Mouse (Mus musculus): ENCODE results near the gene Tssk6. TPM values are rescaled to one million over a fixed set of nuclear protein-coding genes. Genes with fewer than 3 reads are reported as not detected.

Tssk6 gene
- total and polyA plus RNA-seq, 2 experiments from 2014 or later = 4.6 TPM; not detected in 1

DNA sequence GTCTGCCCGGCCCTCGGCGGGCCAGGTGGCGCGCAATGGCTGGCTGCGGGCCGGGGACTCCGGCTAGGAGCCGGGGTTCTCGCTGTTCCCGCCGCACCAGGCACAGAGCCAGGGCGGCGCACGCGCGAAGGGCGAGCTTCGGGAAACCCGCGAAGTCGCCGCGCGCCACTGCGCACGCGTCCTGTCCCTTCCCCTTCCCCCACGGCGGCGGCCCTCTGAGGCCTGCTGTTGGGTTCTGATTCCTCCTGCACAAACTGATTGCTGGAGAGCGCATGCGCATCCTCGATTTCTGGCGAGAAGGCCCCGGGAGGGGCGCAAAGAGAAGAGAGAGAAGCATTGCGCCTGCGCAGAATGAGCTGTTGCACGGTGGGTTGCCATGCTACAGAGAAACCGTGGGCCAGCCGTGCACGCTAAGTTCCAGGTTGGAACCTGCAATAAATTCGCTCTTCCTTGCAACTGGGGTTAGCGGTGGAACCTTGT, 1.1 kb downstream of the Tssk6 start:
- Histone ChIP-seq H3K4me1 (ENCODE audit: insufficient read depth, low read length) (peaks cover 18% of the 10 kb centered on the region; the same call in 1 of the 2 replicates), H3K36me3 (ENCODE audit: insufficient read depth, low read length) (no peaks in the 10 kb centered on the region), H3K27me3 (ENCODE audit: insufficient read depth, low read length) (no peaks in the 10 kb centered on the region), H3K9me3 (ENCODE audit: low read length) (no peaks in the 10 kb centered on the region), H3K4me3 (ENCODE audit: low read depth, low read length) (peak overlapping the region; percentile 72), H3K4me2 (ENCODE audit: low read depth, low read length, poor library complexity, severe bottlenecking) (peak overlapping the region; percentile 97), H3K27ac (ENCODE audit: low read depth, low read length) (peak overlapping the region; percentile 90), H3K9ac (replicated peaks; ENCODE audit: low read length, poor library complexity, severe bottlenecking) (peak overlapping the region; percentile 77)
- no peak for TF ChIP-seq CTCF (IDR thresholded peaks at IDR 0.05)
- DNase-seq (ENCODE audit: low spot score) (peak; percentile 100), ATAC-seq (ENCODE audit: low FRiP score) (peak; percentile 90)
- WGBS = 0% methylated on average over 45 of the region's 45 CpGs

DNA sequence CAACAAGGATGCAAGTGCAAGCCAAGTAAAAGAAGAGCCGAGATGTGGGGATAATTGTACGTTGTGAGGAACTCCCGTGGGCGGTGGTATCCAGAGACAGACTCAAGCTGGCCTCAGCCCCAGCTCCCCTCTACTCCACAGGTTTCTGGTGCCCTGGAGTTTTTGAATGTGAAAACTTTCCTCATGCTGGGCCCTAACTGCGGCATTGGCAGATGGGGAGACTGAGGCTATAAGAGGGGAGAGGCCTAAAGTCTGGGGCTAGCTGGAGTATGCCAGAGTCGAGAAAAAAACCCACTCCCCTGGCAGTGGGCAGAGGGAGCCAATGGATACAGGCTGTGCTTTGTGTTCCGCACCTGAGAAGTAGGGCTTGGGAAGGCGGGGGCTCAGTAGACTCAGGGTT, 2.1 kb downstream of the Tssk6 start:
- Histone ChIP-seq H3K36me3 (ENCODE audit: insufficient read depth, low read length) (0 out of 2 replicates have a peak, but pooled peaks cover 4% of the 10 kb centered on the region), H3K27me3 (ENCODE audit: insufficient read depth, low read length) (no peaks in the 10 kb centered on the region), H3K4me2 (ENCODE audit: low read depth, low read length, poor library complexity, severe bottlenecking) (peak overlapping the region; percentile 97), H3K4me3 (ENCODE audit: low read depth, low read length) (no peak overlapping the region), H3K9ac (replicated peaks; ENCODE audit: low read length, poor library complexity, severe bottlenecking) (no peak overlapping the region), H3K9me3 (ENCODE audit: low read length) (no peaks in the 10 kb centered on the region), H3K4me1 (ENCODE audit: insufficient read depth, low read length) (peaks cover 17% of the 10 kb centered on the region; the same call in 1 of the 2 replicates), H3K27ac (ENCODE audit: low read depth, low read length) (no peak overlapping the region)
- no peak for TF ChIP-seq CTCF (IDR thresholded peaks at IDR 0.05)
- 81% methylated on average over 8 of the region's 8 CpGs for WGBS
- no peak for ATAC-seq (ENCODE audit: low FRiP score)
- no peak for DNase-seq (ENCODE audit: low spot score)

DNA sequence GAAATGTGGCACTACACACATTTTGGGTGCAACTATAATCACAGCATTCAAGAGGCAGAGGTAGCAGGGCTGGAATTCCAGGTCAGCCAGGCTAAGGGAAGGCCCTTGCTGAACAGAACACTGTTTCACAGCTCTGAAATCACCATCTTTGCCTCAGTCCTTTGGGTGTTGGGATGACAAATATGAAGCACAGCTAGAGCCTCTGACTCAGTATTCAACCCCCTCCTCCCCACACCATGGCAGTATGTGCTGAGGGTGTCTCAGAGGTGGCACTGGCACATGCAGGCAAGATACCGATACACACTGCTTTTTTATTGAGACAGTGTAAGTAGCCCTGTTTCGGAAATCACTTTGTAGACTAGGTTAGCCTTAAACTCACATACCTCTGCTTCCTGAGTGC, 4.3 kb downstream of the Tssk6 start:
- ATAC-seq (ENCODE audit: low FRiP score) (no peak), DNase-seq (ENCODE audit: low spot score) (no peak)
- no peaks in the 10 kb centered on the region for H3K9me3 ChIP-seq (ENCODE audit: low read length)
- WGBS = 97% methylated on average over 2 of the region's 2 CpGs
- no peak for TF ChIP-seq CTCF (IDR thresholded peaks at IDR 0.05)
- H3K4me1 ChIP-seq (ENCODE audit: insufficient read depth, low read length) = peaks cover 5% of the 10 kb centered on the region; the same call in 1 of the 2 replicates
- no peak overlapping the region for H3K4me2 ChIP-seq (ENCODE audit: low read depth, low read length, poor library complexity, severe bottlenecking)
- H3K27ac ChIP-seq (ENCODE audit: low read depth, low read length) = no peak overlapping the region
- no peak overlapping the region for H3K9ac ChIP-seq (replicated peaks; ENCODE audit: low read length, poor library complexity, severe bottlenecking)
- no peaks in the 10 kb centered on the region for H3K27me3 ChIP-seq (ENCODE audit: insufficient read depth, low read length)
- H3K4me3 ChIP-seq (ENCODE audit: low read depth, low read length) = no peak overlapping the region
- H3K36me3 ChIP-seq (ENCODE audit: insufficient read depth, low read length) = peaks cover 15% of the 10 kb centered on the region

DNA sequence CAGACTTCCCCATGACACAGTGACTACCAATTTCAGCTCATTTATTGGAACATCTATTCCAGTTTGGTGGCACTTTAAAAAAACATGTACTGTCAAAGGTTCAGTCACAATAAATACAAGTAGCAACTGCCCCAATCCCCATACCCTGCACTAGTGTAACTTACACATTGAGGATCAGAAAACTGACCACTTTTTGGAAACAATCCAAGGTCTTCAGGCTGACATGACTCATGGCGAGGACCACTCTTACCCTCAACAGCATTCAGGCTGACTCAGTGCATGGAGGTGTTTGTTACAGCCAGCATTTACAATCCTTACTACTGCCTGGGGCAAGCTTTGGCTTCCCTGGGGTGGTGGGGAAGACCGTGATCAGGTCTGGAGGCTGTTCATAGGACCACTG, 5.1 kb downstream of the Tssk6 start:
- Histone ChIP-seq H3K4me3 (ENCODE audit: low read depth, low read length) (no peak overlapping the region), H3K27ac (ENCODE audit: low read depth, low read length) (no peak overlapping the region), H3K4me2 (ENCODE audit: low read depth, low read length, poor library complexity, severe bottlenecking) (no peak overlapping the region), H3K36me3 (ENCODE audit: insufficient read depth, low read length) (peaks cover 22% of the 10 kb centered on the region), H3K4me1 (ENCODE audit: insufficient read depth, low read length) (0 out of 2 replicates have a peak, but pooled peaks cover under 1% of the 10 kb centered on the region), H3K9ac (replicated peaks; ENCODE audit: low read length, poor library complexity, severe bottlenecking) (no peak overlapping the region), H3K27me3 (ENCODE audit: insufficient read depth, low read length) (no peaks in the 10 kb centered on the region), H3K9me3 (ENCODE audit: low read length) (no peaks in the 10 kb centered on the region)
- no peak for TF ChIP-seq CTCF (IDR thresholded peaks at IDR 0.05)
- ATAC-seq (ENCODE audit: low FRiP score) (no peak), DNase-seq (ENCODE audit: low spot score) (no peak)
- WGBS = 78% methylated on average over 2 of the region's 2 CpGs

DNA sequence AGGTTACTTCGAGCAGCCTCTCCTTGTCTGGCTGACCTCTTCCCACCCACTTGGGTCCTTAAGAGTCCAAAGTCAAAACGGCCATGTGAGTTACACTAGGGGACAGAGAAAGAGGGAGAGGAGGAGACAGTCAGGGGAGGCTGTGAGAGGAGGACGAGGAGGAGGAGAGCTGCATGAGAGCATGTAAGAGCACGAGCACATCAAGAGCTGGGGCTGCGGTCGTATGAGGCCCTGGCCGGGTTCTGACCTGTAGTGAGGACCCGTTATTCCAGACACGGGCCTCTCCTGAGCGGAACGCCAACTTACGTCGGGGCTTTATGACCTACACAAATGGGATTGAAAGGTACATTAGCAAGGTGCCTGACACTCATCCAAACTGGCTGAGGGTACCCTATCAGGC, 9.9 kb downstream of the Tssk6 start:
- H3K27me3 ChIP-seq (ENCODE audit: insufficient read depth, low read length) = no peaks in the 10 kb centered on the region
- no peak for TF ChIP-seq CTCF (IDR thresholded peaks at IDR 0.05)
- ATAC-seq (ENCODE audit: low FRiP score) (no peak), DNase-seq (ENCODE audit: low spot score) (no peak)
- H3K4me1 ChIP-seq (ENCODE audit: insufficient read depth, low read length) = no peaks in the 10 kb centered on the region
- no peaks in the 10 kb centered on the region for H3K9me3 ChIP-seq (ENCODE audit: low read length)
- no peak overlapping the region for H3K4me2 ChIP-seq (ENCODE audit: low read depth, low read length, poor library complexity, severe bottlenecking)
- 92% methylated on average over 13 of the region's 13 CpGs for WGBS
- no peak overlapping the region for H3K4me3 ChIP-seq (ENCODE audit: low read depth, low read length)
- no peak overlapping the region for H3K27ac ChIP-seq (ENCODE audit: low read depth, low read length)
- H3K36me3 ChIP-seq (ENCODE audit: insufficient read depth, low read length) = peaks cover 48% of the 10 kb centered on the region
- H3K9ac ChIP-seq (replicated peaks; ENCODE audit: low read length, poor library complexity, severe bottlenecking) = no peak overlapping the region

DNA sequence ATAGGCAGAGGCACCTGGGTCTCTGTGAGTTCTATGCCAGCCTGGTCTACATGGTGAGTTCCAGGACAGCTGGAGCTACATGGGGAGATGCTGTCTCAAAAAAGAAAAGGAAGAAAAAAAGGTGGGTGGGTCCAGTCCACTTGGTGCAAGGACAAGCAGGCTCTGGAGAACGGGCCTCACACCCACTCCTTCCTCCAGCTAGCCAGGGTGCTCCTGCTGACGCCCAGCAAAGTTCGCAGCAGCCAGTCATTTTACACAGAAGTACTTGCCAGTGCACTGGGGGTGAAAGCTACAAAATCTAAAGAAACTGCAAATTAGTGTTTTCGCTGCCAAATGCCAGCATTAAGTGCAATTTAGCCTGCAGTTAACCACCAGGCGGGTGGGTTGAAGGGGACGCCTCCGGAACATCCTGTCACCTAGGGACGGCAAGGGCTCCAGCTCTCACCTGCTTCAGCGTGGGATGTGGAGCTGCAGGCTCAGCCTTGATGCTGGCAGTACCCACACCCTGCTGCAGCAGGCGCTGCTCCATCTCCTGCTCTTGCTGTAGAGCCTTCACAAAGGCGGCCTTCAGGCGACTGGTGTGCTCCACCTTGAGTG, 10.6 kb downstream of the Tssk6 start:
- H3K36me3 ChIP-seq (ENCODE audit: insufficient read depth, low read length) = peaks cover 48% of the 10 kb centered on the region
- ATAC-seq (ENCODE audit: low FRiP score) (no peak), DNase-seq (ENCODE audit: low spot score) (no peak)
- H3K27me3 ChIP-seq (ENCODE audit: insufficient read depth, low read length) = no peaks in the 10 kb centered on the region
- TF ChIP-seq CTCF (IDR thresholded peaks at IDR 0.05) = no peak
- no peak overlapping the region for H3K4me2 ChIP-seq (ENCODE audit: low read depth, low read length, poor library complexity, severe bottlenecking)
- no peaks in the 10 kb centered on the region for H3K9me3 ChIP-seq (ENCODE audit: low read length)
- no peaks in the 10 kb centered on the region for H3K4me1 ChIP-seq (ENCODE audit: insufficient read depth, low read length)
- WGBS = 94% methylated on average over 12 of the region's 12 CpGs
- H3K27ac ChIP-seq (ENCODE audit: low read depth, low read length) = no peak overlapping the region
- no peak overlapping the region for H3K9ac ChIP-seq (replicated peaks; ENCODE audit: low read length, poor library complexity, severe bottlenecking)
- H3K4me3 ChIP-seq (ENCODE audit: low read depth, low read length) = no peak overlapping the region
